Mouse (Mus musculus) urinary bladder, postnatal 14 days (tissue): Measurements from ENCODE around the gene Mdga2.

Source experiments
- DNase-seq: peaks from one replicate; pipeline ENCODE4 v3.0.0; 2021; ENCODE audit warnings: low spot score

Mdga2 gene

DNA sequence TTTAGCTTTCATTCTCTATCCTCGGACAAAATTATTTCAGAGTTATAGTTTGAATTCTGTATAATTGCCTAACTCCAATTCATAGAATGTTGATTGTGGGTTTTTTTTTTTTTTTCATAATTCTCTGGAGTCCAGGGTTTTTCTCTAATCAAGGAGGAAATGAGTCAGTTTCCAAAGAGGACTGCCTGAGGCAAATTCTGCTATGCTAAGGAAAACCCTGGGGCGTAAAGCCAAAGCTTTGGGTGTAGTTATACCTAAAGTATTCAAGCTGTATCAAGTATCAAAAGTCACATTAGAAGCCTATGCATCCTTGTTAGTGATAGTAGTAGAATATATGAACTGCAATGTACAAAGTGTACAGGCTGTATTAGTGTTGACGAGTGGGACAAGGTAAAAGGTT is 519.6 kb downstream of the Mdga2 start:
- DNase-seq = no peak

DNA sequence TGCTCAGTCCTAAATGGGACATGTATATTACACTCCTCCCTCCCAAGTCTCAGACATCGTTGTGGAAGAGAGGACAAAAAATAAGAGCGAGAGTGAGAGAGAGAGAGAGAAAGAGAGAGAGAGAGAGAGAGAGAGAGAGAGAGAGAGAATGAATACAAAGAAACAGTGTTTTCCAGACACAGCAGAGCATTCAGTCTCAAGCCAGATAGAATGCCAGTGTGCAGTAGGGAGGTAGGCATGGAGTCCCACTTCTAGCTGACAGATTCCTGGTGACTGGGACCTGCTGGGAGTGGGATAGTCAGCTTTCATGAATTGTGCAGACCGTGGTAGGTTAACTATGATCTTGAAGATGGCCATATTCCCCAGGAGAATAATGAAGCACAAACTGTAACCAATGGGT is 542.8 kb downstream of the Mdga2 start:
- DNase-seq = no peak

- no peak for DNase-seq
Measured at GRCm38 (mm10) chr12:66648605-66649552, 573.5 kb downstream of the Mdga2 start.

GRCm38 (mm10) chr12:66640408-66640807 is 581.9 kb downstream of the Mdga2 start:
- DNase-seq = no peak

- DNase-seq = no peak
Measured at GRCm38 (mm10) chr12:66619944-66620343, 602.4 kb downstream of the Mdga2 start.

- no peak for DNase-seq
Measured at GRCm38 (mm10) chr12:66591617-66592230, 630.6 kb downstream of the Mdga2 start.

- no peak for DNase-seq
Measured at GRCm38 (mm10) chr12:66565396-66565795, 657.0 kb downstream of the Mdga2 start.

GRCm38 (mm10) chr12:66556846-66557245 is 665.5 kb downstream of the Mdga2 start:
- no peak for DNase-seq

GRCm38 (mm10) chr12:66556178-66556820 is 666.0 kb downstream of the Mdga2 start:
- no peak for DNase-seq

DNA sequence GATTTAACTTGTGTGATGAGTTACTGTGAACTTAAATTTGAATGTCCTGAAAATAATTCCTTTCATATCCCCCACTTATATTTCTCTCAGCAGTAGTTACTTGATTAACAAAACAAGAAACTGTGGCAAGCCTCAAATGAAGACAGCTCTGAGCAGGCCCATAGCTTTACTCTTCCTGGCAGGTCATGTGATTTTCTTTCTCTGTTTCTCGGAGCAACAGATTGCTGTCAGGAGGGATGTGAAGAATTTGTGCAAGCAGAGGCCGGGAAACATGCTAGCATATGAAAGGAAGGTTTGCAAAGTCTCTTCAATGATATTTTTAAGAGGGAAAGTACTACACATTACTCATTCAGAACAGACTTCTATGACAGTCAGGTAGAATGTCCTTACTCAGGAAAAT is 697.4 kb downstream of the Mdga2 start:
- no peak for DNase-seq

DNA sequence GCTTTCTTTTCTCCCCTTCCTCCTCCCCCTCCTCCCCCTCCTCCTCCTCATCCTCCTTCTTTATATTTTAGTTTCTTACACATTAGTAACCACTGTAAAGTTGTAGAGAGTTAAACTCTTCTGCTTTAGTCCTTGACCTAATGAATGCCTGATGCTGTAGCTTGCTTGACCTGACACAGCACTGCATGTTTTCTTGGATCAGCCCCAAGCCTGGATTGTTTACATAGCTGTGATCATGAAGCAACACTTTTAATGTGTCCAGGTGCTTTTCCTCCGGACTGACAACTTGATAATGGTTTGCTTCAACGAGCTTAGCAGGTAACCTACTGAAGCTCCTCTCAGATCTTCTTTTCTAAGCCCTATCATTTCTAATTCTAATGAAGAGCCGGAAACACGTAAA is 723.1 kb downstream of the Mdga2 start:
- DNase-seq = no peak

- DNase-seq = no peak
Measured at GRCm38 (mm10) chr12:66470868-66471267, 751.5 kb downstream of the Mdga2 start.

- no peak for DNase-seq
Measured at GRCm38 (mm10) chr12:66470243-66470863, 752.0 kb downstream of the Mdga2 start.

DNA sequence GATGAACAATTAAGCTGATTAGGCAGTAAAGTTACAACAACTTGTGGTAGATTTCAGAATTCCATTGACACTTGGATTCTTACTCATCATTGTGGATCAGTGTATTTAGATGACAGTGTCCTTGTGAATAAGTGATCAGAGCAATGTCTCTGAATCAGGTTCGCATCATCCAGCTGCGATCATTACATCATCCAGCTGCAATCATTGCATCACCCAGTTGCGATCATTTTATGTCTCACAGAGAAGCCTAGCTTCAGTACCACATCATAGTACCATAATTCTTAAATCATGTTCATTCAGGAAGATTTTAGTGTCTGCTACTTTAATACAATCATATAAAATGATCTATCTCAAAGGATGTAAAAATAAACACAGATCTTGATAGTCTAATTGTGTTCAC is 756.8 kb downstream of the Mdga2 start:
- DNase-seq = no peak

- no peak for DNase-seq
Measured at GRCm38 (mm10) chr12:66443340-66443739, 779.0 kb downstream of the Mdga2 start.
